ENCODE assay signal across 8 mouse cellular contexts in genomic region chr19:40872955-40873665, GRCm38 (mm10). TPM values are rescaled to one million over a fixed set of nuclear protein-coding genes. Genes with fewer than 3 reads are reported as not detected.
DNase-seq lines count a peak whose midpoint lies in the region; ATAC-seq and TF ChIP-seq lines count a peak whose summit lies in the region.

No protein-coding gene starts in this region.

- H3K9ac ChIP-seq in hindbrain, postnatal 0 days (replicated peaks; ENCODE audit: low read length), result peak overlapping the region; percentile 47

- H3K36me3 ChIP-seq in hindbrain, postnatal 0 days (ENCODE audit: insufficient read depth, low read length), result no peaks in the 10 kb centered on the region

- 2% methylated on average over 51 of the region's 51 CpGs for WGBS in hindbrain, postnatal 0 days

- peak; percentile 86 to 94 for DNase-seq in adrenal gland, adult (ENCODE audit: inconsistent age in 2 of 2, low spot score in 1 of 2)
- peak; percentile 99 for DNase-seq in embryo, embryonic 10 days (ENCODE audit: low spot score)
- DNase-seq in gastrocnemius, adult 8-10 months (ENCODE audit: low spot score in 2 of 2), result peak; percentile 78
- DNase-seq in hindbrain, postnatal 0 days (ENCODE audit: low spot score), result peak; percentile 99
- peak; percentile 86 for DNase-seq in left cerebral cortex, adult 11 months (ENCODE audit: low spot score)
- DNase-seq in lung, postnatal 25 days (ENCODE audit: low spot score), result peak; percentile 91
- DNase-seq in retina, embryonic 14.5 days (ENCODE audit: low spot score), result peak; percentile 98
- DNase-seq in thymus, postnatal 25 days, result peak; percentile 86

- peak overlapping the region; percentile 86 for H3K27ac ChIP-seq in hindbrain, postnatal 0 days

- H3K4me2 ChIP-seq in hindbrain, postnatal 0 days (ENCODE audit: low read depth, low read length), result peak overlapping the region; percentile 71

- peaks cover 36% of the 10 kb centered on the region for H3K27me3 ChIP-seq in hindbrain, postnatal 0 days (ENCODE audit: insufficient read depth, low read length)

- ATAC-seq in hindbrain, postnatal 0 days, result peak; percentile 99

- H3K9me3 ChIP-seq in hindbrain, postnatal 0 days (ENCODE audit: low read length), result no peaks in the 10 kb centered on the region

- H3K4me1 ChIP-seq in hindbrain, postnatal 0 days (ENCODE audit: insufficient read depth, low read length), result no peaks in the 10 kb centered on the region

- TF ChIP-seq CTCF in hindbrain, postnatal 0 days (IDR thresholded peaks at IDR 0.05; ENCODE audit: low read depth), result peak; percentile 75

- peak overlapping the region; percentile 43 for H3K4me3 ChIP-seq in hindbrain, postnatal 0 days (ENCODE audit: low read length)

RNA-seq across cellular contexts. Expression of gene Zfp518a, which starts 21.4 kb away (rescaled TPM):
- total RNA-seq in gastrocnemius, adult 8-10 months (2022), result 1 to 10 TPM; 4.5 to 6.6 (median 5.1) TPM
- 8.0 and 9.9 TPM in 2 replicates for total RNA-seq in hindbrain, postnatal 0 days (2014; rRNA removed)
- 2.6 and 2.7 TPM in 2 replicates for polyA plus RNA-seq in hindbrain, postnatal 0 days (2015; fragmentation: Nextera tagmentation; extraction: Ambion mirVana)

RNA-seq across cellular contexts. Expression of gene Ccnj, which starts 42.0 kb away (rescaled TPM):
- 1 to 10 TPM; 2.0 to 3.3 (median 2.8) TPM for total RNA-seq in gastrocnemius, adult 8-10 months (2022)
- total RNA-seq in hindbrain, postnatal 0 days (2014; rRNA removed), result 10.6 and 13.1 TPM in 2 replicates
- polyA plus RNA-seq in hindbrain, postnatal 0 days (2015; fragmentation: Nextera tagmentation; extraction: Ambion mirVana), result 8.1 and 8.6 TPM in 2 replicates

Comparison
In these comparisons a context has a peak if more than half of its experiments do, and no peak if none do; other contexts are left out.
1. Peak in every context shown above with its lines: DNase-seq, ATAC-seq, H3K4me3 ChIP-seq and H3K27ac ChIP-seq.